Mouse (Mus musculus) inflammation-experienced regulatory T-cells, adult 16 weeks (primary cell): Measurements from ENCODE around the gene Rgs19. TPM values are rescaled to one million over a fixed set of nuclear protein-coding genes. Genes with fewer than 3 reads are reported as not detected.

Experiments used
- polyA plus RNA-seq: library from polyadenylated mRNA; unstranded; fragments of 100-300 nt; shearing (Covaris generic); gene quantifications from one replicate; pipeline ENCODE4 v1.2.1, GENCODE M21; 2017

The Rgs19 gene
- 241 TPM for polyA plus RNA-seq

GRCm38 (mm10) chr2:181693339-181694280 lies at the start of gene Rgs19:
Gene Rgs19, minus strand, starts transcription at chr2:181693977.

GRCm38 (mm10) chr2:181714903-181715326 lies 21.1 kb upstream of the Rgs19 start, which contains the start of gene Oprl1:
Gene Oprl1, plus strand, starts transcription at chr2:181715016.

GRCm38 (mm10) chr2:181698241-181698640 lies 4.5 kb upstream of the Rgs19 start, which contains the start of gene Lkaaear1:
Gene Lkaaear1, minus strand, starts transcription at chr2:181698442.

GRCm38 (mm10) chr2:181679951-181680715 lies 13.6 kb downstream of the Rgs19 start, which contains the start of gene Tcea2:
Gene Tcea2, plus strand, starts transcription at chr2:181680310.

GRCm38 (mm10) chr2:181671326-181671725 lies 22.5 kb downstream of the Rgs19 start, which contains the start of gene Sox18:
Gene Sox18, minus strand, starts transcription at chr2:181671640.

GRCm38 (mm10) chr2:181656734-181657133 lies 37.0 kb downstream of the Rgs19 start, which contains the start of gene Gm29797:
Gene Gm29797, plus strand, starts transcription at chr2:181657034.

Other genes with a start within 250 kb of the Rgs19 start
- 1.9 TPM for gene Zbtb46, start 234.6 kb downstream of the Rgs19 start, polyA plus RNA-seq
- not detected for gene Abhd16b, start 200.8 kb downstream of the Rgs19 start, polyA plus RNA-seq
- gene Tpd52l2, start 196.8 kb downstream of the Rgs19 start, polyA plus RNA-seq, result 93.7 TPM
- 122 TPM for gene Dnajc5, start 173.5 kb downstream of the Rgs19 start, polyA plus RNA-seq
- gene Uckl1, start 109.1 kb downstream of the Rgs19 start, polyA plus RNA-seq, result 242 TPM
- gene Prpf6, start 102.1 kb downstream of the Rgs19 start, polyA plus RNA-seq, result 120 TPM
- gene Zfp512b, start 101.2 kb downstream of the Rgs19 start, polyA plus RNA-seq, result 17.0 TPM
- 11.0 TPM for gene Samd10, start 94.8 kb downstream of the Rgs19 start, polyA plus RNA-seq
- gene Gm29797, start 36.9 kb downstream of the Rgs19 start, polyA plus RNA-seq, result not detected
- gene Sox18, start 22.3 kb downstream of the Rgs19 start, polyA plus RNA-seq, result not detected
- 26.7 TPM for gene Tcea2, start 13.7 kb downstream of the Rgs19 start, polyA plus RNA-seq
- not detected for gene Lkaaear1, start 4.5 kb upstream of the Rgs19 start, polyA plus RNA-seq
- 0.16 TPM for gene Oprl1, start 21.0 kb upstream of the Rgs19 start, polyA plus RNA-seq
- not detected for gene Myt1, start 69.4 kb upstream of the Rgs19 start, polyA plus RNA-seq
- gene Pcmtd2, start 143.9 kb upstream of the Rgs19 start, polyA plus RNA-seq, result 102 TPM
- 39.6 TPM for gene Polr3k, start 170.4 kb upstream of the Rgs19 start, polyA plus RNA-seq